Mouse (Mus musculus): Measurements from ENCODE around the gene Exoc4. TPM values are rescaled to one million over a fixed set of nuclear protein-coding genes. Genes with fewer than 3 reads are reported as not detected.

The Exoc4 gene
- total RNA-seq, 4 experiments from 2014 or later: 83.5 to 95.6 (median 86.1) TPM

GRCm38 (mm10) chr6:33738857-33739291 is 490.0 kb downstream of the Exoc4 start:
- DNase-seq (ENCODE audit: low spot score in 2 of 2): no peak

GRCm38 (mm10) chr6:33739304-33739703 is 490.4 kb downstream of the Exoc4 start:
- no peak for DNase-seq (ENCODE audit: low spot score in 2 of 2)

- DNase-seq (ENCODE audit: low spot score in 2 of 2): no peak
These were observed 507.1 kb downstream of the Exoc4 start for GRCm38 (mm10) chr6:33755976-33756375.

- DNase-seq (ENCODE audit: low spot score in 2 of 2): no peak
These were observed 512.7 kb downstream of the Exoc4 start for GRCm38 (mm10) chr6:33761557-33761956.

GRCm38 (mm10) chr6:33763245-33763644 is 514.4 kb downstream of the Exoc4 start:
- peak; percentile 56 to 72 for DNase-seq (ENCODE audit: low spot score in 2 of 2)

- DNase-seq (ENCODE audit: low spot score in 2 of 2): no peak
These were observed 515.1 kb downstream of the Exoc4 start for GRCm38 (mm10) chr6:33763970-33764369.

GRCm38 (mm10) chr6:33769251-33769650 is 520.4 kb downstream of the Exoc4 start:
- DNase-seq (ENCODE audit: low spot score in 2 of 2): no peak

- no peak for DNase-seq (ENCODE audit: low spot score in 2 of 2)
These were observed 521.1 kb downstream of the Exoc4 start for GRCm38 (mm10) chr6:33770021-33770420.

GRCm38 (mm10) chr6:33772551-33773315 is 523.8 kb downstream of the Exoc4 start:
- no peak for DNase-seq (ENCODE audit: low spot score in 2 of 2)

- DNase-seq (ENCODE audit: low spot score in 2 of 2): no peak
These were observed 543.7 kb downstream of the Exoc4 start for GRCm38 (mm10) chr6:33792604-33793003.

GRCm38 (mm10) chr6:33801254-33801653 is 552.4 kb downstream of the Exoc4 start:
- no peak for DNase-seq (ENCODE audit: low spot score in 2 of 2)

- no peak for DNase-seq (ENCODE audit: low spot score in 2 of 2)
These were observed 554.7 kb downstream of the Exoc4 start for GRCm38 (mm10) chr6:33803481-33804098.

GRCm38 (mm10) chr6:33804775-33805174 is 555.9 kb downstream of the Exoc4 start:
- DNase-seq (ENCODE audit: low spot score in 2 of 2): peak; percentile 67 to 69

- DNase-seq (ENCODE audit: low spot score in 2 of 2): no peak
These were observed 557.3 kb downstream of the Exoc4 start for GRCm38 (mm10) chr6:33806072-33806782.

- no peak for DNase-seq (ENCODE audit: low spot score in 2 of 2)
These were observed 565.5 kb downstream of the Exoc4 start for GRCm38 (mm10) chr6:33814386-33814785.

GRCm38 (mm10) chr6:33823171-33823570 is 574.3 kb downstream of the Exoc4 start:
- DNase-seq (ENCODE audit: low spot score in 2 of 2): no peak

- peak; percentile 39 to 51 for DNase-seq (ENCODE audit: low spot score in 2 of 2)
These were observed 575.0 kb downstream of the Exoc4 start for GRCm38 (mm10) chr6:33823777-33824302.

- DNase-seq (ENCODE audit: low spot score in 2 of 2): no peak
These were observed 579.6 kb downstream of the Exoc4 start for GRCm38 (mm10) chr6:33828499-33828898.

GRCm38 (mm10) chr6:33829261-33829660 is 580.4 kb downstream of the Exoc4 start:
- DNase-seq (ENCODE audit: low spot score in 2 of 2): no peak

GRCm38 (mm10) chr6:33831276-33831675 is 582.4 kb downstream of the Exoc4 start:
- no peak for DNase-seq (ENCODE audit: low spot score in 2 of 2)

- no peak for DNase-seq (ENCODE audit: low spot score in 2 of 2)
These were observed 584.1 kb downstream of the Exoc4 start for GRCm38 (mm10) chr6:33832978-33833377.
